Comparison of ENCODE assay signal across 10 mouse cellular contexts in genomic region chr13:99447002-99447401, GRCm38 (mm10).
DNase-seq lines count a peak whose midpoint lies in the region; ATAC-seq and TF ChIP-seq lines count a peak whose summit lies in the region.
"Had no signal": no experiment of that assay in that cellular context is flagged by ENCODE, and none has a peak within 500 bp of the region (broad histone marks: within the 10 kb centered on the region; RNA-seq: fewer than 3 reads in every experiment).

No protein-coding gene starts in this region.

- no peak for TF ChIP-seq CTCF in stomach, postnatal 0 days (IDR thresholded peaks at IDR 0.05; ENCODE audit: low read depth)

- 73% methylated on average over 7 of the region's 7 CpGs for WGBS in neural tube, embryonic 11.5 days
- WGBS in hindbrain, embryonic 10.5 days, result 48% methylated on average over 7 of the region's 7 CpGs
- 31% methylated on average over 7 of the region's 7 CpGs for WGBS in midbrain, embryonic 13.5 days
- 65% methylated on average over 7 of the region's 7 CpGs for WGBS in stomach, postnatal 0 days

- peak overlapping the region; percentile 85 for H3K27ac ChIP-seq in neural tube, embryonic 11.5 days (ENCODE audit: low read depth, low read length)
- H3K27ac ChIP-seq in hindbrain, embryonic 10.5 days, result peak overlapping the region; percentile 93
- H3K27ac ChIP-seq in midbrain, embryonic 13.5 days, result peak overlapping the region; percentile 88
- peak overlapping the region; percentile 46; the same call in 1 of the 2 replicates for H3K27ac ChIP-seq in stomach, postnatal 0 days (replicated peaks)
- H3K27ac ChIP-seq: kidney, postnatal 0 days had no signal

- no peak for DNase-seq in neural tube, embryonic 11.5 days (ENCODE audit: low spot score)
- no peak for DNase-seq in neural tube, embryonic 10.5 days (ENCODE audit: extremely low spot score, low spot score)
- peak; percentile 18 for DNase-seq in hindbrain, embryonic 10.5 days (ENCODE audit: low spot score)
- no peak for DNase-seq in stomach, postnatal 0 days (ENCODE audit: low spot score)
- no peak for DNase-seq in cerebellum, adult 11-12 months
- DNase-seq in B cell, adult 2 months, result no peak
- no peak for DNase-seq in ovary, postnatal 36 days (ENCODE audit: low spot score)
- DNase-seq: lung, adult 18-20 months had no signal

- no peaks in the 10 kb centered on the region for H3K9me3 ChIP-seq in neural tube, embryonic 11.5 days (ENCODE audit: control insufficient read depth, low read length)
- H3K9me3 ChIP-seq in hindbrain, embryonic 10.5 days, result no peaks in the 10 kb centered on the region
- no peaks in the 10 kb centered on the region for H3K9me3 ChIP-seq in midbrain, embryonic 13.5 days
- no peaks in the 10 kb centered on the region for H3K9me3 ChIP-seq in stomach, postnatal 0 days (ENCODE audit: control insufficient read depth, low read length)

- ATAC-seq in neural tube, embryonic 11.5 days (ENCODE audit: insufficient read depth, low FRiP score, low TSS enrichment), result no peak
- no peak for ATAC-seq in midbrain, embryonic 13.5 days
- ATAC-seq in stomach, postnatal 0 days (ENCODE audit: low FRiP score, low TSS enrichment), result no peak

- peak overlapping the region; percentile 41 for H3K9ac ChIP-seq in neural tube, embryonic 11.5 days (ENCODE audit: low read length)
- H3K9ac ChIP-seq in midbrain, embryonic 13.5 days (replicated peaks), result peak overlapping the region; percentile 68
- no peak overlapping the region for H3K9ac ChIP-seq in stomach, postnatal 0 days (ENCODE audit: low read length)

- no peaks in the 10 kb centered on the region for H3K36me3 ChIP-seq in neural tube, embryonic 11.5 days (ENCODE audit: control insufficient read depth, insufficient read depth, low read length)
- H3K36me3 ChIP-seq in hindbrain, embryonic 10.5 days, result peaks cover 32% of the 10 kb centered on the region
- peaks cover 14% of the 10 kb centered on the region for H3K36me3 ChIP-seq in midbrain, embryonic 13.5 days
- no peaks in the 10 kb centered on the region for H3K36me3 ChIP-seq in stomach, postnatal 0 days (ENCODE audit: control insufficient read depth, insufficient read depth, low read length)

- H3K4me1 ChIP-seq in neural tube, embryonic 11.5 days (ENCODE audit: control insufficient read depth, insufficient read depth, low read length), result peaks cover 39% of the 10 kb centered on the region
- H3K4me1 ChIP-seq in hindbrain, embryonic 10.5 days (replicated peaks), result peaks cover 94% of the 10 kb centered on the region
- H3K4me1 ChIP-seq in midbrain, embryonic 13.5 days (replicated peaks), result peaks cover 95% of the 10 kb centered on the region
- H3K4me1 ChIP-seq in stomach, postnatal 0 days (replicated peaks; ENCODE audit: control insufficient read depth, insufficient read depth), result no peaks in the 10 kb centered on the region

- no peaks in the 10 kb centered on the region for H3K27me3 ChIP-seq in neural tube, embryonic 11.5 days (ENCODE audit: control insufficient read depth, insufficient read depth, low read length)
- H3K27me3 ChIP-seq in hindbrain, embryonic 10.5 days (ENCODE audit: insufficient read depth, poor library complexity, severe bottlenecking), result no peaks in the 10 kb centered on the region
- no peaks in the 10 kb centered on the region for H3K27me3 ChIP-seq in midbrain, embryonic 13.5 days
- no peaks in the 10 kb centered on the region for H3K27me3 ChIP-seq in stomach, postnatal 0 days (ENCODE audit: control insufficient read depth, insufficient read depth, low read length)

- no peak overlapping the region for H3K4me3 ChIP-seq in neural tube, embryonic 11.5 days (ENCODE audit: low read depth, low read length)
- peak overlapping the region; percentile 60 for H3K4me3 ChIP-seq in hindbrain, embryonic 10.5 days
- H3K4me3 ChIP-seq in midbrain, embryonic 13.5 days (replicated peaks), result peak overlapping the region; percentile 36
- no peak overlapping the region; the same call in 1 of the 2 replicates for H3K4me3 ChIP-seq in stomach, postnatal 0 days (ENCODE audit: low read depth, low read length)

- peak overlapping the region; percentile 10 for H3K4me2 ChIP-seq in neural tube, embryonic 11.5 days (ENCODE audit: low read depth)
- peak overlapping the region; percentile 52 for H3K4me2 ChIP-seq in midbrain, embryonic 13.5 days (replicated peaks)
- 0 out of 2 replicates have a peak overlapping the region, but pooled peaks have one; percentile 8 for H3K4me2 ChIP-seq in stomach, postnatal 0 days (replicated peaks; ENCODE audit: low read depth)

- no peak for TF ChIP-seq EP300 in stomach, postnatal 0 days (optimal IDR thresholded peaks at IDR 0.05)

Comparison
In these comparisons a context has a peak if more than half of its experiments do, and no peak if none do; other contexts are left out.
1. H3K4me3 ChIP-seq: peak in hindbrain, embryonic 10.5 days (single experiment) and midbrain, embryonic 13.5 days (single experiment); none in neural tube, embryonic 11.5 days (single experiment) and stomach, postnatal 0 days (single experiment).
2. Peak in every context shown above with its lines, with median percentiles within 50 percentile points of each other: H3K27ac ChIP-seq and H3K4me2 ChIP-seq.